Mouse (Mus musculus) neural tube, embryonic 10.5 days (tissue): ENCODE results near the gene Dhx32.
"Not testable (repeated sequence)": the region's sequence is repeated elsewhere in the genome, so short reads cannot be mapped to it uniquely, and the experiment has no call there.

Experiments
- DNase-seq: peaks from one replicate; pipeline ENCODE4 v3.0.0-alpha.2; 2017; ENCODE audit warnings: low spot score; ENCODE audit errors: extremely low spot score

Dhx32 gene

GRCm38 (mm10) chr7:133729351-133729750, 53.2 kb downstream of the Dhx32 start:
- no peak for DNase-seq

- no peak for DNase-seq
Measured at GRCm38 (mm10) chr7:133727027-133727426, 55.5 kb downstream of the Dhx32 start.

GRCm38 (mm10) chr7:133725571-133725970, 57.0 kb downstream of the Dhx32 start:
- no peak for DNase-seq

GRCm38 (mm10) chr7:133724844-133725243, 57.7 kb downstream of the Dhx32 start:
- no peak for DNase-seq

GRCm38 (mm10) chr7:133720616-133721015, 61.9 kb downstream of the Dhx32 start:
- no peak for DNase-seq

- no peak for DNase-seq
Measured at GRCm38 (mm10) chr7:133718580-133718979, 63.9 kb downstream of the Dhx32 start.

GRCm38 (mm10) chr7:133715387-133715786, 67.1 kb downstream of the Dhx32 start:
- DNase-seq = no peak

- no peak for DNase-seq
Measured at GRCm38 (mm10) chr7:133707301-133707700, 75.2 kb downstream of the Dhx32 start.

- DNase-seq = no peak
Measured at GRCm38 (mm10) chr7:133703906-133704305, 78.6 kb downstream of the Dhx32 start.

GRCm38 (mm10) chr7:133702333-133702732, 80.2 kb downstream of the Dhx32 start:
- no peak for DNase-seq

GRCm38 (mm10) chr7:133701366-133701765, 81.2 kb downstream of the Dhx32 start:
- no peak for DNase-seq

- DNase-seq = no peak
Measured at GRCm38 (mm10) chr7:133699885-133700284, 82.6 kb downstream of the Dhx32 start.

GRCm38 (mm10) chr7:133698021-133698709, 84.4 kb downstream of the Dhx32 start:
- no peak for DNase-seq

- not testable (repeated sequence) for DNase-seq
Measured at GRCm38 (mm10) chr7:133685644-133686043, 96.9 kb downstream of the Dhx32 start.

- DNase-seq = no peak
Measured at GRCm38 (mm10) chr7:133684701-133685100, 97.8 kb downstream of the Dhx32 start.

GRCm38 (mm10) chr7:133684110-133684509, 98.4 kb downstream of the Dhx32 start:
- DNase-seq = no peak

GRCm38 (mm10) chr7:133683626-133684025, 98.9 kb downstream of the Dhx32 start:
- DNase-seq = no peak

- DNase-seq = no peak
Measured at GRCm38 (mm10) chr7:133679961-133680360, 102.6 kb downstream of the Dhx32 start, which contains the start of gene Mmp21. TSS of gene Mmp21 (minus strand) at chr7:133680061.

GRCm38 (mm10) chr7:133679439-133679838, 103.1 kb downstream of the Dhx32 start:
- no peak for DNase-seq

GRCm38 (mm10) chr7:133678716-133679115, 103.8 kb downstream of the Dhx32 start:
- no peak for DNase-seq

GRCm38 (mm10) chr7:133676002-133676401, 106.5 kb downstream of the Dhx32 start:
- no peak for DNase-seq
